Mouse (Mus musculus): ENCODE data around the gene Sf3a1.
"Not testable (repeated sequence)": the region's sequence is repeated elsewhere in the genome, so short reads cannot be mapped to it uniquely, and the experiment has no call there.

Gene Sf3a1

GRCm38 (mm10) chr11:4185480-4185879, 25.3 kb downstream of the Sf3a1 start:
- not testable (repeated sequence) for DNase-seq (ENCODE audit: low spot score in 2 of 2)

- peak; percentile 96 to 98 for DNase-seq (ENCODE audit: low spot score in 2 of 2)
These were observed 26.6 kb downstream of the Sf3a1 start, which contains the start of gene Tbc1d10a for GRCm38 (mm10) chr11:4186486-4187317. TSS of gene Tbc1d10a (plus strand) at chr11:4186789.

GRCm38 (mm10) chr11:4187318-4187700, 27.2 kb downstream of the Sf3a1 start:
- DNase-seq (ENCODE audit: low spot score in 2 of 2), result no peak

GRCm38 (mm10) chr11:4189182-4189581, 29.0 kb downstream of the Sf3a1 start:
- no peak for DNase-seq (ENCODE audit: low spot score in 2 of 2)

GRCm38 (mm10) chr11:4190677-4191076, 30.5 kb downstream of the Sf3a1 start:
- no peak for DNase-seq (ENCODE audit: low spot score in 2 of 2)

GRCm38 (mm10) chr11:4192757-4193156, 32.6 kb downstream of the Sf3a1 start:
- no peak for DNase-seq (ENCODE audit: low spot score in 2 of 2)

- no peak for DNase-seq (ENCODE audit: low spot score in 2 of 2)
These were observed 33.3 kb downstream of the Sf3a1 start for GRCm38 (mm10) chr11:4193420-4193819.

- DNase-seq (ENCODE audit: low spot score in 2 of 2), result no peak
These were observed 35.5 kb downstream of the Sf3a1 start for GRCm38 (mm10) chr11:4195597-4196031.

- DNase-seq (ENCODE audit: low spot score in 2 of 2), result peak in 1 of 2 experiments; percentile 79
These were observed 36.5 kb downstream of the Sf3a1 start for GRCm38 (mm10) chr11:4196636-4197035.

- DNase-seq (ENCODE audit: low spot score in 2 of 2), result no peak
These were observed 37.5 kb downstream of the Sf3a1 start for GRCm38 (mm10) chr11:4197691-4198090.

- DNase-seq (ENCODE audit: low spot score in 2 of 2), result no peak
These were observed 42.0 kb downstream of the Sf3a1 start for GRCm38 (mm10) chr11:4201981-4202700.

- DNase-seq (ENCODE audit: low spot score in 2 of 2), result no peak
These were observed 43.0 kb downstream of the Sf3a1 start for GRCm38 (mm10) chr11:4202995-4203704.

- DNase-seq (ENCODE audit: low spot score in 2 of 2), result peak in 1 of 2 experiments; percentile 64
These were observed 43.5 kb downstream of the Sf3a1 start for GRCm38 (mm10) chr11:4203705-4204074.

- no peak for DNase-seq (ENCODE audit: low spot score in 2 of 2)
These were observed 45.0 kb downstream of the Sf3a1 start for GRCm38 (mm10) chr11:4205097-4205655.

- DNase-seq (ENCODE audit: low spot score in 2 of 2), result no peak
These were observed 45.8 kb downstream of the Sf3a1 start for GRCm38 (mm10) chr11:4205951-4206350.

- DNase-seq (ENCODE audit: low spot score in 2 of 2), result no peak
These were observed 46.4 kb downstream of the Sf3a1 start for GRCm38 (mm10) chr11:4206563-4206962.

GRCm38 (mm10) chr11:4207655-4208054, 47.5 kb downstream of the Sf3a1 start:
- no peak for DNase-seq (ENCODE audit: low spot score in 2 of 2)

GRCm38 (mm10) chr11:4209556-4209955, 49.4 kb downstream of the Sf3a1 start:
- DNase-seq (ENCODE audit: low spot score in 2 of 2), result no peak

- DNase-seq (ENCODE audit: low spot score in 2 of 2), result no peak
These were observed 50.6 kb downstream of the Sf3a1 start for GRCm38 (mm10) chr11:4210786-4211185.

- DNase-seq (ENCODE audit: low spot score in 2 of 2), result no peak
These were observed 53.0 kb downstream of the Sf3a1 start for GRCm38 (mm10) chr11:4213107-4213506.

- DNase-seq (ENCODE audit: low spot score in 2 of 2), result no peak
These were observed 54.4 kb downstream of the Sf3a1 start for GRCm38 (mm10) chr11:4214572-4214971.

- no peak for DNase-seq (ENCODE audit: low spot score in 2 of 2)
These were observed 54.9 kb downstream of the Sf3a1 start for GRCm38 (mm10) chr11:4215061-4215460.

Measured in urinary bladder, adult 18-20 months (tissue).